Mouse (Mus musculus): ENCODE measurements around the gene Serpina9. TPM values are rescaled to one million over a fixed set of nuclear protein-coding genes. Genes with fewer than 3 reads are reported as not detected.
A peak's percentile ranks its signal among the peaks of the same experiment; 100 is the strongest.

The Serpina9 gene
- 0.15 TPM in 1 of 2 replicates, not detected in the other for polyA plus RNA-seq (2015; fragmentation: Nextera tagmentation; extraction: Ambion mirVana)

DNA sequence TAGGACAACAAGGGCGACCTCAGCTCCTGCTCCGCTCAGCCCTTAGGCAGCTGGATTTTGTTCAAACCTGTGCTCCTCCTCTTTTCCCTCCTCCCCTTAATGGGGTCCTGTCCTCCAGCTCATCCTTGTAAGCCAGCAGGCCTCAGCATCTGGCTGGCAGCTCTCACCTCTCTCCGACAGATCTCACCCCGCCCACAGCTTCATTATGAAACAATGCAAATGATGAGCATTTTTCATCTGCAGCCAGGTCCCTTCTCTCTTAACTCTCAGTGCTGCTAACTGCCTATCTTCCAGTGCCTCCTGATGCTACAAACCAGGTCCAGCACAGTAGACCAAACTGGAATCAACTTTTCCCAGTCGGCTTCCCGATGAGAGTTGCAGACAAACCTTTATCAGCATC, at the start of gene Serpina9:
Gene Serpina9, minus strand, starts transcription at position 136 of the 400 bp plus-strand sequence.
- no peak for ATAC-seq
- Histone ChIP-seq H3K27me3 (replicated peaks; ENCODE audit: control insufficient read depth, insufficient read depth, low read length) (no peaks in the 10 kb centered on the region), H3K4me1 (replicated peaks; ENCODE audit: control insufficient read depth, insufficient read depth, low read length) (no peaks in the 10 kb centered on the region), H3K27ac (ENCODE audit: low read length) (no peak within 1 kb of the TSS), H3K4me3 (replicated peaks; ENCODE audit: low read length) (no peak within 1 kb of the TSS), H3K4me2 (ENCODE audit: low read length) (no peak within 1 kb of the TSS), H3K9me3 (ENCODE audit: control insufficient read depth, low read length) (no peaks in the 10 kb centered on the region), H3K36me3 (ENCODE audit: control insufficient read depth, insufficient read depth) (no peaks in the 10 kb centered on the region), H3K9ac (replicated peaks; ENCODE audit: low read depth, low read length) (no peak within 1 kb of the TSS)
- WGBS = 87% methylated on average over 6 of the region's 6 CpGs

DNA sequence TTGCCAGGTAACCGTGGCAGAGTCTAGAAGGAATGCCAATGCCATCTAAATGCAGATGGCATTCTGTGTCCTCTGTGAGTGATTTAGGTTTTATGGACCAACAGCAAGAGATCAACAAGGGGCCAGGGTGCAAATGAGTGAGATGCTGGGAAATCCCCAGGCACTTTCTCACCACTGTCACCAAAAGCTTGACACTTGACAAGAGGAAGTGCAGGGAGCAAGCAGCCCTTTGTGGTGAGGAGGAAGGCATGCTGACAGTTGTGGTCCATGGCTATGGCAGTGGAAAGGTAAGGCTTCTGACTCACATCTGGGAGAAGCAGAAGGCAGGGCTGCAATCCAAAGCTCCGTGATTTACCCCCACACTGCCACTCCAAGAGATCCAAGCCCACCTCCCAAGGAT, 48.3 kb upstream of the Serpina9 start:
- no peak overlapping the region for H3K27ac ChIP-seq (ENCODE audit: low read length)
- H3K9me3 ChIP-seq (ENCODE audit: control insufficient read depth, low read length) = no peaks in the 10 kb centered on the region
- H3K4me1 ChIP-seq (replicated peaks; ENCODE audit: control insufficient read depth, insufficient read depth, low read length) = peaks cover 7% of the 10 kb centered on the region
- H3K27me3 ChIP-seq (replicated peaks; ENCODE audit: control insufficient read depth, insufficient read depth, low read length) = no peaks in the 10 kb centered on the region
- H3K36me3 ChIP-seq (ENCODE audit: control insufficient read depth, insufficient read depth) = no peaks in the 10 kb centered on the region
- H3K4me2 ChIP-seq (ENCODE audit: low read length) = no peak overlapping the region
- no peak for ATAC-seq
- WGBS = 58% methylated on average over 2 of the region's 2 CpGs
- H3K9ac ChIP-seq (replicated peaks; ENCODE audit: low read depth, low read length) = no peak overlapping the region
- no peak overlapping the region for H3K4me3 ChIP-seq (replicated peaks; ENCODE audit: low read length)

DNA sequence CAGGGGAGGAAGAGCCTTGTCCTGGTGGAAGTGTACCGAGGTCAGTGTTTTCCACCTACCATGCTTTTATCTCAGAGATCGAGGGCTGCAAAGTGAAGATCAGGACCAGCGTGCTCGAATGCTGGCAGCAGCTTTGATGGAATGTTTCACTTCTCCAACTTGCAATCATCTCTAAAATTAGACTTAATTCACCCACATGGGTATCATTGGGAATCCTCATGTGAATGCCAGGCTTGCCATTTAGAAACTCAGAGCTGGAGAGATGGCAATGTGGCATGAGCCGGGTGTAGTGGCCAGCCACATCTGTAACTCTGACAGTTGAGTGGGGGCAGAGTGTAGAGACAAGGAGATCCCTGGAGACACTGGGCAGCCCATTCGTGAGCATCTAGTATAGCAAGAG, 46.6 kb upstream of the Serpina9 start:
- Histone ChIP-seq H3K27me3 (replicated peaks; ENCODE audit: control insufficient read depth, insufficient read depth, low read length) (no peaks in the 10 kb centered on the region), H3K9ac (replicated peaks; ENCODE audit: low read depth, low read length) (no peak overlapping the region), H3K27ac (ENCODE audit: low read length) (no peak overlapping the region), H3K4me3 (replicated peaks; ENCODE audit: low read length) (no peak overlapping the region), H3K4me2 (ENCODE audit: low read length) (no peak overlapping the region), H3K4me1 (replicated peaks; ENCODE audit: control insufficient read depth, insufficient read depth, low read length) (peaks cover 8% of the 10 kb centered on the region), H3K9me3 (ENCODE audit: control insufficient read depth, low read length) (no peaks in the 10 kb centered on the region), H3K36me3 (ENCODE audit: control insufficient read depth, insufficient read depth) (no peaks in the 10 kb centered on the region)
- ATAC-seq = no peak
- WGBS = 87% methylated on average over 6 of the region's 6 CpGs

DNA sequence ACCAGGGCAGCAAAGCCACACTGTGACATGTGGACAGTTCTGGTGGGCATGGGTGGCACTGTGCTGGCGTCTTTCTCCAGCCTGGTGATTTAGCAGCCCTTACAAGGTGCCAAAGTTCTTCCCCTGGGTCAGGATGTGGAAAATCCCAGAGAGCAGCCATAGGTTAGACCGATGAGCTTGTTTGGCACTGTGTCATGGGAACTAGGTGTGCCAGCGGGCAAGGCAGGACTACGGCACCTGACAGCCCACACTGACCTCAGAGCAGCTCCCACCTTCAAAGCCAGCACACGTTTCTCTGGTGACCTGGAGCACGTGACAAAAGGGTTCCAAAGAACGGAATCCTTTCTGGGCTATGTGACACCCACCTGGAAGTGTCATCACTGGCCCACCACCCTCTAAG, 44.0 kb upstream of the Serpina9 start:
- H3K9me3 ChIP-seq (ENCODE audit: control insufficient read depth, low read length) = no peaks in the 10 kb centered on the region
- no peak for ATAC-seq
- H3K4me2 ChIP-seq (ENCODE audit: low read length) = no peak overlapping the region
- no peaks in the 10 kb centered on the region for H3K36me3 ChIP-seq (ENCODE audit: control insufficient read depth, insufficient read depth)
- H3K27me3 ChIP-seq (replicated peaks; ENCODE audit: control insufficient read depth, insufficient read depth, low read length) = no peaks in the 10 kb centered on the region
- H3K9ac ChIP-seq (replicated peaks; ENCODE audit: low read depth, low read length) = no peak overlapping the region
- 0 out of 2 replicates have a peak overlapping the region, but pooled peaks have one; percentile 23 for H3K27ac ChIP-seq (ENCODE audit: low read length)
- H3K4me3 ChIP-seq (replicated peaks; ENCODE audit: low read length) = no peak overlapping the region
- peaks cover 8% of the 10 kb centered on the region for H3K4me1 ChIP-seq (replicated peaks; ENCODE audit: control insufficient read depth, insufficient read depth, low read length)
- 79% methylated on average over 7 of the region's 7 CpGs for WGBS

DNA sequence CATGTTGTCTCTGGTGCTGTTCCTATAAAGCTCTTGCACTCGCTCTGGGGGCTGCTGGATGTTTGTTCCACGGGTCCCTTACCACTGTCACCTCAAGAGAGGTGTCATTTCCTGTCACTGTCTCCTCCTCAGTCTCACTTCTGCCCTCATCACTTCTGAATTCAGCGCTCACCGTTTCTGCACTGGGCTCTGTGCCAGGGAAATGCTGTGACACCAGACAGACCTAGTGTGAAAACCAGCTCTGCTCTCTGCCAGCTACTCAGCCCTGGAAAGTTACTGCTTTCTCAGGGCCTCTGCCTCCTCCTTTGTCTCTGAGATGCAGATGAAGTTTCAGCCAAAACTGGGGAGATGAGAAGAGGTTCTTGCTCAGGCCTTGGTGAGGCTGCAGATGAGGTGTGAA, 43.5 kb upstream of the Serpina9 start:
- ATAC-seq = peak; percentile 62
- 26% methylated on average over 4 of the region's 4 CpGs for WGBS

DNA sequence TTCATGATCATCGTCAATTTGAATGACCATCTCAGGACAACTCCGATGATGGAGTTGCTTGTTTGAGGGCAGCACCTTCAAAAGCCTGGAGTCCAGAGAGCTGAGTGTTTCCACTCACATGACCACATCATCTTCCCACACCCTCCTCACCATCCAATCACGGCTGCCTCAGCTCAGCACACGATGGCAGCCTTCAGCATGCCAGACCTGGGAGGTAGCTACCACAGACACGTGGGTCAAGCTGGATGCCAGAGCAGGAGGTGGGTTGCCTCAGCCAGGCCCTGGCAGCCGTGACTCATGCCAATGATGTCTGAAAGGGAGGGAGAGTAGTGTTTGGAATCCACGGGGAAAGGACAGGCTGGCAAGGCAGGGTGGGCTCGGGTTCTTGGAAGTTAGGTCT, 42.2 kb upstream of the Serpina9 start:
- 84% methylated on average over 8 of the region's 8 CpGs for WGBS
- no peak for ATAC-seq
- H3K4me3 ChIP-seq (replicated peaks; ENCODE audit: low read length) = no peak overlapping the region

More for the DNA sequence above, 43.5 kb upstream of the Serpina9 start:
- Histone ChIP-seq H3K4me1 (replicated peaks; ENCODE audit: control insufficient read depth, insufficient read depth, low read length) (peaks cover 8% of the 10 kb centered on the region), H3K27ac (ENCODE audit: low read length) (0 out of 2 replicates have a peak overlapping the region, but pooled peaks have one; percentile 23), H3K9ac (replicated peaks; ENCODE audit: low read depth, low read length) (no peak overlapping the region), H3K27me3 (replicated peaks; ENCODE audit: control insufficient read depth, insufficient read depth, low read length) (no peaks in the 10 kb centered on the region), H3K4me2 (ENCODE audit: low read length) (no peak overlapping the region), H3K4me3 (replicated peaks; ENCODE audit: low read length) (no peak overlapping the region), H3K36me3 (ENCODE audit: control insufficient read depth, insufficient read depth) (no peaks in the 10 kb centered on the region), H3K9me3 (ENCODE audit: control insufficient read depth, low read length) (no peaks in the 10 kb centered on the region)

DNA sequence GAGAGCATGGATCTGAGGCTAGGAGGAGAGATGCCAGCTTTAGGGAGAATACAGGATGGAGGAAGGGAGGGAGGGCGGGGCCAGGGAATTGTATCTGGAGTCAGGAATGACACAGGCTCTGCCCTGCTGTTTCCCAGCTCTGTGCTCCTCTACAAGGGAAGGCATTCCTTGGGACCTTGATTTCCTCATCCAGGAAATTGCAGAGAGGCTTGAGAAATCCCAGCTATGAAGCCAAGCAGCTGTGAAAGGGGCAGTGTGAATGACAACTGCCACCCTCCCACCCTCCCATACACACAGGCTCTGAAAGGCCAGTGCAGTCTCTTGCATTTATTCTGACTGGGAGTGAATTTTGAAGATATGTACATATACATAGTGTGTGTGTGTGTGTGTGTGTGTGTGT, 40.4 kb upstream of the Serpina9 start:
- WGBS = 82% methylated on average over 1 of the region's 1 CpGs
- Histone ChIP-seq H3K4me3 (replicated peaks; ENCODE audit: low read length) (no peak overlapping the region), H3K4me2 (ENCODE audit: low read length) (no peak overlapping the region), H3K9me3 (ENCODE audit: control insufficient read depth, low read length) (no peaks in the 10 kb centered on the region), H3K27me3 (replicated peaks; ENCODE audit: control insufficient read depth, insufficient read depth, low read length) (no peaks in the 10 kb centered on the region), H3K36me3 (ENCODE audit: control insufficient read depth, insufficient read depth) (no peaks in the 10 kb centered on the region), H3K27ac (ENCODE audit: low read length) (no peak overlapping the region), H3K9ac (replicated peaks; ENCODE audit: low read depth, low read length) (no peak overlapping the region), H3K4me1 (replicated peaks; ENCODE audit: control insufficient read depth, insufficient read depth, low read length) (peaks cover 8% of the 10 kb centered on the region)
- ATAC-seq = no peak

More for the DNA sequence above, 42.2 kb upstream of the Serpina9 start:
- H3K9me3 ChIP-seq (ENCODE audit: control insufficient read depth, low read length) = no peaks in the 10 kb centered on the region
- H3K36me3 ChIP-seq (ENCODE audit: control insufficient read depth, insufficient read depth) = no peaks in the 10 kb centered on the region
- no peak overlapping the region for H3K27ac ChIP-seq (ENCODE audit: low read length)
- no peaks in the 10 kb centered on the region for H3K27me3 ChIP-seq (replicated peaks; ENCODE audit: control insufficient read depth, insufficient read depth, low read length)
- H3K4me2 ChIP-seq (ENCODE audit: low read length) = no peak overlapping the region
- H3K4me1 ChIP-seq (replicated peaks; ENCODE audit: control insufficient read depth, insufficient read depth, low read length) = peaks cover 8% of the 10 kb centered on the region
- H3K9ac ChIP-seq (replicated peaks; ENCODE audit: low read depth, low read length) = no peak overlapping the region

DNA sequence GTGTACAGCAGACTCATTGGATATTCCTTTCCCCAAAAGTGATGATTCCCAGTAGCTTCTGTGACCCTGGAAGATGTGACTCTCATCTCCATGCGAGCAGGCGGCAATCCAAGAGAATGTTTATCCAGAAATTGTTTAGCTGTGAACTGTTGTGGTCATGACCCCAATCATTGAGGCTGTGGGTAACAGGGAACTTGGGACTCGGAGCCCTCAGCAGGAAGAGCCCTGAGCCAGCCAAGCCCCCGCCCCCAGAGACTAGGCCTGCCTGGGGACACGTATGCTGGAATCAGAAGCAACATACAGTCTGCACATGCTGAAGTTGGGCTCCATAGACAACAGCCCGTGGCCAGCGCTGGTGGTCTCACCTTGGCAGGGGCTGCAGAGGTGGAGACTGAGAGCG, 32.2 kb upstream of the Serpina9 start:
- no peak overlapping the region for H3K4me3 ChIP-seq (replicated peaks; ENCODE audit: low read length)
- 90% methylated on average over 8 of the region's 8 CpGs for WGBS

DNA sequence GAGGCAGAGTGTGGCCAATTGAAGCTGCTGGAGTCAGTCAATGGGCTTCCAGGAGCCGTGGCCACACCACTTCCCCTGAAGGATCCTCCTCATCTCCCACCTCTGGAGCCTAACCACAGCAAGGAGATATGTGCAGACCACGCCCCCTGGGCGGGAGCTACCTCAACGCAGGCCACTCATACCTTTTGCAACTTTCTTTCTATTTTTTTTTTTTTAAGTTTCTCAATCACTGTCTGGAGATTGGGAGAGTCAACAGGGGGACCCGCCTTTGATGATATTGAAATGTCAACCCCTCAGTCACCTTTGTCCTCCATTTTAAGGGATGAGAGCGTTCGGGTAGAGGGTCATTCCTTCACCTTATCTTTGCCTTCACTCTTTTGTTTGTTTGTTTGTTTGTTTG, 30.8 kb upstream of the Serpina9 start, which contains the start of gene Serpina12:
Gene Serpina12, minus strand, starts transcription at position 101 of the 400 bp plus-strand sequence.
- Histone ChIP-seq H3K9ac (replicated peaks; ENCODE audit: low read depth, low read length) (no peak within 1 kb of the TSS), H3K4me3 (replicated peaks; ENCODE audit: low read length) (no peak within 1 kb of the TSS), H3K27ac (ENCODE audit: low read length) (no peak within 1 kb of the TSS), H3K27me3 (replicated peaks; ENCODE audit: control insufficient read depth, insufficient read depth, low read length) (no peaks in the 10 kb centered on the region), H3K4me1 (replicated peaks; ENCODE audit: control insufficient read depth, insufficient read depth, low read length) (no peaks in the 10 kb centered on the region), H3K4me2 (ENCODE audit: low read length) (no peak within 1 kb of the TSS), H3K36me3 (ENCODE audit: control insufficient read depth, insufficient read depth) (no peaks in the 10 kb centered on the region), H3K9me3 (ENCODE audit: control insufficient read depth, low read length) (no peaks in the 10 kb centered on the region)
- WGBS = 91% methylated on average over 7 of the region's 7 CpGs
- no peak for ATAC-seq

More for the DNA sequence above, 32.2 kb upstream of the Serpina9 start:
- no peak for ATAC-seq
- Histone ChIP-seq H3K9me3 (ENCODE audit: control insufficient read depth, low read length) (no peaks in the 10 kb centered on the region), H3K36me3 (ENCODE audit: control insufficient read depth, insufficient read depth) (no peaks in the 10 kb centered on the region), H3K9ac (replicated peaks; ENCODE audit: low read depth, low read length) (no peak overlapping the region), H3K4me1 (replicated peaks; ENCODE audit: control insufficient read depth, insufficient read depth, low read length) (no peaks in the 10 kb centered on the region), H3K4me2 (ENCODE audit: low read length) (no peak overlapping the region), H3K27me3 (replicated peaks; ENCODE audit: control insufficient read depth, insufficient read depth, low read length) (no peaks in the 10 kb centered on the region), H3K27ac (ENCODE audit: low read length) (no peak overlapping the region)

DNA sequence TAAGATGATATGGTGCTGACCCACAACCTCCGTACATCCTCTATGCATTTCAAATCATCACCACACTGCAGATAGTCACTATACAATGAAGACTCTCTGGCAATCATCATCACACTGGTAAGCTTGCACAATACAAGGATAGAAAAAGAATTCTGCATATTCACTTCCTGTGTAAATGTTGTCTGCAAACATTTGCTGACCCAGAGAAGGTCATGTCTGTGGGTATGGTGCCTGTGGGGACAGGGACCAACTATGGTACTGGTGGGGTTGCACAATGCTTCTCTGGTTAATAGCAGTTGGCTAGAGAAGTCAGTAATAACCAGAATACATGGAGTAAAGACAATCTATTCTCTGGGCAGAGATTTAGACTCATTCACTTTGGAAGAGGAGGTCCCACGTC, 29.2 kb upstream of the Serpina9 start:
- no peak overlapping the region for H3K4me3 ChIP-seq (replicated peaks; ENCODE audit: low read length)
- H3K4me1 ChIP-seq (replicated peaks; ENCODE audit: control insufficient read depth, insufficient read depth, low read length) = no peaks in the 10 kb centered on the region
- WGBS = 88% methylated on average over 2 of the region's 2 CpGs
- no peaks in the 10 kb centered on the region for H3K27me3 ChIP-seq (replicated peaks; ENCODE audit: control insufficient read depth, insufficient read depth, low read length)
- no peak overlapping the region for H3K9ac ChIP-seq (replicated peaks; ENCODE audit: low read depth, low read length)
- no peaks in the 10 kb centered on the region for H3K36me3 ChIP-seq (ENCODE audit: control insufficient read depth, insufficient read depth)
- no peak overlapping the region for H3K4me2 ChIP-seq (ENCODE audit: low read length)
- H3K27ac ChIP-seq (ENCODE audit: low read length) = no peak overlapping the region
- no peaks in the 10 kb centered on the region for H3K9me3 ChIP-seq (ENCODE audit: control insufficient read depth, low read length)
- no peak for ATAC-seq
